Mouse (Mus musculus) midbrain, embryonic 13.5 days (tissue): ENCODE results near the gene Rftn1. TPM values are rescaled to one million over a fixed set of nuclear protein-coding genes. Genes with fewer than 3 reads are reported as not detected.
A peak's percentile ranks its signal among the peaks of the same experiment; 100 is the strongest.

Experiments used
- ATAC-seq: fragments of 200-750 bp; cut with Nextera tagmentation; 2 replicates; pipeline ENCODE4 v1.8.0; 2017; ENCODE audit warnings: mild to moderate bottlenecking, moderate TSS enrichment, moderate library complexity
- H3K27ac ChIP-seq: fragments of 300-500 bp; sonication (generic); 2 replicates; pipeline ENCODE4 v1.5.1; 2015; ENCODE audit warnings: inconsistent platforms, mild to moderate bottlenecking, moderate library complexity
- H3K27me3 ChIP-seq: fragments of 300-500 bp; sonication (generic); 2 replicates; pipeline ENCODE4 v1.6.1; 2015; ENCODE audit warnings: mild to moderate bottlenecking, inconsistent platforms
- H3K36me3 ChIP-seq: fragments of 300-500 bp; sonication (generic); 2 replicates; pipeline ENCODE4 v1.6.1; 2015; ENCODE audit warnings: mild to moderate bottlenecking, inconsistent platforms
- H3K4me1 ChIP-seq: fragments of 300-500 bp; sonication (generic); replicated peaks from 2 replicates; pipeline ENCODE4 v1.6.1; 2015; ENCODE audit warnings: inconsistent platforms
- H3K4me2 ChIP-seq: fragments of 300-500 bp; sonication (generic); replicated peaks from 2 replicates; pipeline ENCODE4 v1.6.1; 2015; ENCODE audit warnings: moderate library complexity, mild to moderate bottlenecking, inconsistent platforms
- H3K4me3 ChIP-seq: fragments of 300-500 bp; sonication (generic); replicated peaks from 2 replicates; pipeline ENCODE4 v1.5.1; 2015; ENCODE audit warnings: mild to moderate bottlenecking, inconsistent platforms
- H3K9ac ChIP-seq: fragments of 300-500 bp; sonication (generic); replicated peaks from 2 replicates; pipeline ENCODE4 v1.6.1; 2015; ENCODE audit warnings: mild to moderate bottlenecking, inconsistent platforms
- H3K9me3 ChIP-seq: fragments of 300-500 bp; sonication (generic); 2 replicates; pipeline ENCODE4 v1.6.1; 2016; ENCODE audit warnings: mild to moderate bottlenecking, inconsistent platforms
- WGBS: fragments of 180-500 bp; shearing (Covaris S2); methylation state at CpG from one replicate; pipeline ENCODE4 v1.1.7; 2015; 5-methylcytosine and 5-hydroxymethylcytosine counted together
- polyA plus RNA-seq: library from polyadenylated mRNA; unstranded; fragments of >200 nt; fragmentation: Nextera tagmentation; extraction: Ambion mirVana; gene quantifications from 2 replicates; pipeline ENCODE4 v1.2.1, GENCODE M21; 2015

Gene Rftn1
- polyA plus RNA-seq, 1 experiment from 2014 or later: 10.9 TPM

DNA sequence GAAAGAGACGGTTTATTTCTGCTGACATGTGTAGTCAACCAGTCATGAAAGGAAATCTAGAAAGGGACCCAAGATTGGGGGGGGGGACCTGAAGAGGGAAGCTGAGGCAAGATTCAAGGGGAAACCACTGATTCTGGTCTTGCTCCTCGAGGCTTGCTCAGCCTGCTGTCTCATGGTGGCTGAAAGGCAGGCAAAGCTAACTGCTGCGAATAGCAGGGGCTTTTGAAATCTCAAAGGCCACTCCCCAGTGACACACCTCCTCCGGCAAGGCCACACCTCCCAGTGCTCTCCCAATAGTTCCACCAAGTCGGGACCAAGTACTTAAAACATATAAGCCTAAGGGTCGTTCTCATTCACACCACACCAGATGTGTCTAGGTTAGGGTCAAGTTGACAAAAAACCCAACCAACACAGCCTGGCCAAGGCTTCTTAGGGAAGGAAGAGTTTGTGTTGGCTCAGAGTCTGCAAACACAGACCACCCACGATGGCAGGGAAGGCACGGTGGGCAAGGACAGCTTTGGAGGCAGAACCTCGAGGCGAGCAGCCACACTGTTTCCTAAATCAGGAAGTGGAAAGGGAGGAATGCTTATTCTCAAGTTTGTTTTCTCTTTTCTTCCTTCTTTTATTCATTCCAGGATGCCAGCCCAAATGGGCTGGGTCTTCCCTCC, 5.7 kb upstream of the Rftn1 start:
- Histone ChIP-seq H3K4me1 (peaks cover 23% of the 10 kb centered on the region), H3K4me2 (no peak overlapping the region), H3K9ac (no peak overlapping the region), H3K4me3 (no peak overlapping the region), H3K9me3 (no peaks in the 10 kb centered on the region), H3K27ac (no peak overlapping the region), H3K36me3 (no peaks in the 10 kb centered on the region), H3K27me3 (peaks cover 27% of the 10 kb centered on the region)
- ATAC-seq: no peak
- WGBS: 29% methylated on average over 10 of the region's 10 CpGs

DNA sequence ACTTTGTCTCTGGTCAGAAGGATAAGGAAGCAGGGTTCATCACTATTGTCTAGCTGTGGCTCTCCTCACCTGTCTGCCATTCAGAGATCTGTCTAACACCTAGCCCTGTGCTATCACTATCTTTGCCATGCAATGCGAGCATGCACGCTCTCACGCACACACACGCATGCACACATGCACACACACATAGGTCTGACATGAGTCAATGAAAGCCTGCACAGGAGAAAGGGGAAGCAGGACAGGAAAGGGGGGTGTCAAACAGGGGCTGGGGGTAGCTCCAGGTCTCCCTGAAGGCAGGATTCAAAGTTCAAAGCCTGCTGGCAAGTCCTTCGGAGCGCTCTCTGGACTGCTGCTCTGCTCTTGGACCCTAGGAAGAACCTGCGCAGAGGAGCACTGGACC, 4.9 kb upstream of the Rftn1 start:
- H3K27me3 ChIP-seq: peaks cover 35% of the 10 kb centered on the region
- no peak overlapping the region for H3K4me3 ChIP-seq
- no peak overlapping the region for H3K4me2 ChIP-seq
- no peak overlapping the region for H3K9ac ChIP-seq
- no peak for ATAC-seq
- 91% methylated on average over 7 of the region's 7 CpGs for WGBS
- peaks cover 26% of the 10 kb centered on the region for H3K4me1 ChIP-seq
- H3K9me3 ChIP-seq: no peaks in the 10 kb centered on the region
- H3K27ac ChIP-seq: no peak overlapping the region
- H3K36me3 ChIP-seq: no peaks in the 10 kb centered on the region

GRCm38 (mm10) chr17:50194541-50194940, 4.1 kb upstream of the Rftn1 start:
- Histone ChIP-seq H3K27ac (no peak overlapping the region), H3K4me2 (no peak overlapping the region), H3K36me3 (no peaks in the 10 kb centered on the region), H3K4me3 (no peak overlapping the region), H3K9me3 (no peaks in the 10 kb centered on the region), H3K4me1 (peaks cover 34% of the 10 kb centered on the region), H3K9ac (no peak overlapping the region), H3K27me3 (peaks cover 43% of the 10 kb centered on the region)
- WGBS: 77% methylated on average over 3 of the region's 3 CpGs
- no peak for ATAC-seq

DNA sequence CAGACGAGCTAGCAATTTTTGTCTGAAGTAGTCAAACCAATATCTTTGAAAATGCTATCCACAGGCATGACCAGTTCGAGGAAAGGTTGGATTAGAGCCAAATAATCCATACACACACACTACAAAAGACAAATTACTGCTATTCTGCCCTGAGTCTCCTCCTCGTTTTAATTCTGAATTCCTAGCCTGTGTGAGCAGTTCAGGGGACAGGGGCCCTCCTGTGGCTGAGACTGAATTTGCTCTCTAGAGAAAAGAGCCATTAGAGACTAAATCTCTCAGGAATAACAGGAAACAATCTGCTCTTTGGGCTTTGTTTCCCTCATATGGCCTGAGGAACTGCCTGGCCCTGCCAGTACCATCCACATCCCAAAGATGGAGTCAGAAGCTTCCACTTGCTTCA, 3.2 kb upstream of the Rftn1 start:
- H3K9ac ChIP-seq: no peak overlapping the region
- peaks cover 52% of the 10 kb centered on the region for H3K27me3 ChIP-seq
- no peak overlapping the region for H3K4me3 ChIP-seq
- no peak for ATAC-seq
- H3K36me3 ChIP-seq: no peaks in the 10 kb centered on the region
- H3K27ac ChIP-seq: peak overlapping the region; percentile 39; the same call in 1 of the 2 replicates
- peaks cover 38% of the 10 kb centered on the region for H3K4me1 ChIP-seq
- no peaks in the 10 kb centered on the region for H3K9me3 ChIP-seq
- 38% methylated on average over 3 of the region's 3 CpGs for WGBS
- no peak overlapping the region for H3K4me2 ChIP-seq

DNA sequence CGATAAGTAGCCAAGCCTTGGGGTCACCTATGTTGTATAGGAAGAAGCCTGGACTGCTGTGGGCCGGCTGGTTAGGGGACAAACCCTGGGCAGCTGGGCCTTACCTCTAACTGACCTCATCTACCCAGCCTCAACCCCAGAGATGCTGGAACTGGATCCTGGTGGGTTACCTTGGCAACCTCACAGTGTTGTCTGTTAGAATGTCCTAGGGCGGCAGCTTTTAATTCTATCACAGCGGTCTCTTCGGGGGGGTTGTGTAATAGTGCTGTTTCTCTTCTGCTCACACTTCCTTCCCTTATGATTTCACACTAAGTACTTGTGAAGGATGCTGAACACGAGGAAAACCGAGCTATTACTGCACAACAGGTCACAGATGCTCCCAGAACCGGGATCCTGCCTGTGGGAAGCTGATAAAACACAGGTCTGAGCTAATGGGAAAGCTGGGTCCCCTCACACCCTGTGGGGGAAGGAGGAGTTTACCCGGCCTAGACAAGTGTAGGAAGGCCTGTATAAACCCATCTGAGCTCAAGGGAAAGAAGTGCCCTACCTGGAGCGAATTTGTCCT, 2.0 kb upstream of the Rftn1 start:
- H3K36me3 ChIP-seq: no peaks in the 10 kb centered on the region
- no peak overlapping the region for H3K4me2 ChIP-seq
- H3K4me3 ChIP-seq: no peak overlapping the region
- no peak overlapping the region for H3K27ac ChIP-seq
- ATAC-seq: no peak
- no peak overlapping the region for H3K9ac ChIP-seq
- H3K9me3 ChIP-seq: no peaks in the 10 kb centered on the region
- H3K27me3 ChIP-seq: peaks cover 53% of the 10 kb centered on the region
- H3K4me1 ChIP-seq: peaks cover 38% of the 10 kb centered on the region
- WGBS: 26% methylated on average over 10 of the region's 10 CpGs

GRCm38 (mm10) chr17:50191318-50191957, 964 bp upstream of the Rftn1 start:
- H3K36me3 ChIP-seq: no peaks in the 10 kb centered on the region
- no peak overlapping the region for H3K27ac ChIP-seq
- WGBS: 47% methylated on average over 9 of the region's 9 CpGs
- ATAC-seq: no peak
- no peak overlapping the region for H3K4me3 ChIP-seq
- peaks cover 53% of the 10 kb centered on the region for H3K27me3 ChIP-seq
- no peak overlapping the region for H3K4me2 ChIP-seq
- H3K4me1 ChIP-seq: peaks cover 38% of the 10 kb centered on the region
- no peaks in the 10 kb centered on the region for H3K9me3 ChIP-seq
- no peak overlapping the region for H3K9ac ChIP-seq

- Histone ChIP-seq H3K4me2 (peak overlapping the region; percentile 100), H3K27me3 (peaks cover 47% of the 10 kb centered on the region), H3K9me3 (no peaks in the 10 kb centered on the region), H3K36me3 (no peaks in the 10 kb centered on the region), H3K27ac (no peak overlapping the region), H3K9ac (peak overlapping the region; percentile 68), H3K4me3 (peak overlapping the region; percentile 64), H3K4me1 (peaks cover 44% of the 10 kb centered on the region)
- ATAC-seq: peak; percentile 55
- 1% methylated on average over 24 of the region's 24 CpGs for WGBS
Measured at GRCm38 (mm10) chr17:50189381-50190012, 977 bp downstream of the Rftn1 start.

- peak overlapping the region; percentile 64; the same call in 1 of the 2 replicates for H3K4me3 ChIP-seq
- H3K36me3 ChIP-seq: no peaks in the 10 kb centered on the region
- H3K27ac ChIP-seq: no peak overlapping the region
- no peak; the same call in 1 of the 2 replicates for ATAC-seq
- no peak overlapping the region for H3K9ac ChIP-seq
- peak overlapping the region; percentile 100 for H3K4me2 ChIP-seq
- no peaks in the 10 kb centered on the region for H3K9me3 ChIP-seq
- peaks cover 47% of the 10 kb centered on the region for H3K27me3 ChIP-seq
- peaks cover 48% of the 10 kb centered on the region for H3K4me1 ChIP-seq
- 78% methylated on average over 12 of the region's 12 CpGs for WGBS
Measured at GRCm38 (mm10) chr17:50188662-50189345, 1.7 kb downstream of the Rftn1 start.

- WGBS: 92% methylated on average over 5 of the region's 5 CpGs
- Histone ChIP-seq H3K9me3 (no peaks in the 10 kb centered on the region), H3K36me3 (no peaks in the 10 kb centered on the region), H3K4me3 (no peak overlapping the region), H3K4me2 (no peak overlapping the region), H3K4me1 (peaks cover 36% of the 10 kb centered on the region), H3K9ac (no peak overlapping the region), H3K27ac (no peak overlapping the region), H3K27me3 (peaks cover 20% of the 10 kb centered on the region)
- no peak for ATAC-seq
Measured at GRCm38 (mm10) chr17:50185616-50186015, 4.9 kb downstream of the Rftn1 start.

DNA sequence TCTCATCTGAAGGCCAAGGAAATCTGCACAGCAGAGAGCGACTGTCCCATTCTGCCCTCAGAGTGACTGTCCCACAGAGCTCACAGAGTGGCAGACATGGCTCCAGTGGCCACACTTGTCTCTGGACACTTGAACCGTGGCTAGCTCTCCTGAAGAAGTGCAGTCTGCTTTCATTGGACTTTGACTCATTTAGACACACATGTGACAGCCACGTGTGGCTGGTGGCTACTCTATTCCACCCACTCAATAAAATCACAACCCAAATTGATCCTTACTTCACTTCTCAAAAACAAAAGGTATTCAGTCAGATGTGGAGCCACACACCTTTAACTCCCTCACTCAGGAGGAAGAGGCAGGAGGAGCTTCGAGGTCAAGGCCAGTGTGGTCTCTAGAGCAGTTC, 5.4 kb downstream of the Rftn1 start:
- Histone ChIP-seq H3K9me3 (no peaks in the 10 kb centered on the region), H3K4me2 (no peak overlapping the region), H3K36me3 (no peaks in the 10 kb centered on the region), H3K4me3 (no peak overlapping the region), H3K27ac (no peak overlapping the region), H3K4me1 (peaks cover 32% of the 10 kb centered on the region), H3K27me3 (peaks cover 15% of the 10 kb centered on the region), H3K9ac (no peak overlapping the region)
- WGBS: 78% methylated on average over 4 of the region's 4 CpGs
- ATAC-seq: no peak

DNA sequence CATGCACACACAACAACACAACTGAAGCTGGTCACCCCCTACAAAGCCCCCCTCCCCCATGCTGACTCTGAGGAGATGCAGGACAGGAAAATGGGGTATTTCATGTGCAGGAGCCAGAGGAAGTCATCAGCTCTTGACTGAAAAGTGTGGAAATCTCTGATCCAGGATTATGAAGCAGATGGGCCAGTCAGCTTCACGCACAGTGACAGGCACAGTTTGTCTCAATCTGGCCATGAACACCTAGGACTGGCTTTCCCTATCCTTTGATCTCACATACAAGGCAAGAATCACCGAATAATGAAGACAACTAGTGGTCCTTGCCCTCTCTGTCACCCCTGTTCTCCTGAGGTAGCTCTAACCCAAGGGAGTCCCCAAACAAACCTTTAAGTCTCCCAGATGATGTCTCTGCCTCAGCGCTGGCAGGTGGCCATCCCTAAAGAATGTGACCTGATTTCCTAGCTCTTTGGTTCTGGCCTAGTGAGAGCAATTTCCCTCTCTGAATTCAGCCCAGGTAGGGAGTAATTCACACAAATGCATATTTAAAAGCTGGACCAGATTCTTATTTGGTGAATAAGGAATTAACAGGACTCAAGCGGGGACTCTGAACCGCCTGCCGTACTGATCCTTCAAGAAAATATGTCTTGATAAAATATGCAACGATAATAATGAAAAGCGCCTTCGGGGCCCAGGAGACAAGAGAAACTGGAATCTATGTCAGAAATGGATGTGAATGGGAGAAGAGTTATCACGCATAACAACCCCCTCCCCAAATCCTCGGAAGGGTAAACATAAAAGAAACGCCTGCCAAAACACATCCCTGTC, 6.0 kb downstream of the Rftn1 start:
- no peaks in the 10 kb centered on the region for H3K36me3 ChIP-seq
- no peak for ATAC-seq
- H3K4me2 ChIP-seq: no peak overlapping the region
- no peak overlapping the region for H3K9ac ChIP-seq
- no peaks in the 10 kb centered on the region for H3K9me3 ChIP-seq
- WGBS: 54% methylated on average over 12 of the region's 12 CpGs
- H3K27me3 ChIP-seq: peaks cover 8% of the 10 kb centered on the region
- H3K27ac ChIP-seq: 0 out of 2 replicates have a peak overlapping the region, but pooled peaks have one; percentile 6
- no peak overlapping the region for H3K4me3 ChIP-seq
- peaks cover 25% of the 10 kb centered on the region for H3K4me1 ChIP-seq
